Mouse (Mus musculus): ENCODE data around the gene Olfr1378.

GRCm38 (mm10) chr11:51016341-51016740 lies 50.0 kb downstream of the Olfr1378 start:
- TF ChIP-seq CTCF (IDR thresholded peaks at IDR 0.05; ENCODE audit: extremely low read depth, insufficient read depth, insufficient read length, insufficient replicate concordance) (no peak), POLR2A (IDR thresholded peaks at IDR 0.05; ENCODE audit: low read depth, low read length) (no peak)
